Mouse (Mus musculus): ENCODE results near the gene Scarb1.

- TF ChIP-seq POLR2A (IDR thresholded peaks at IDR 0.05; ENCODE audit: borderline replicate concordance, extremely low read depth, insufficient read depth, insufficient read length, poor library complexity, severe bottlenecking) = no peak
- TF ChIP-seq CTCF (IDR thresholded peaks at IDR 0.05; ENCODE audit: borderline replicate concordance, extremely low read depth, insufficient read depth, insufficient read length) = no peak
Measured at GRCm38 (mm10) chr5:125232443-125232979, 108.4 kb downstream of the Scarb1 start.
